Mouse (Mus musculus): ENCODE results near the gene Synrg.

- TF ChIP-seq POLR2A (IDR thresholded peaks at IDR 0.05; ENCODE audit: extremely low read depth, insufficient read depth, low read length), result no peak
- TF ChIP-seq CTCF (IDR thresholded peaks at IDR 0.05; ENCODE audit: low read depth, low read length), result no peak
These were observed 52.0 kb downstream of the Synrg start for GRCm38 (mm10) chr11:84016147-84016809.

Measured in liver, adult 2 months (tissue).